Comparison of ENCODE assay signal across 7 mouse cellular contexts in the genomic region with DNA sequence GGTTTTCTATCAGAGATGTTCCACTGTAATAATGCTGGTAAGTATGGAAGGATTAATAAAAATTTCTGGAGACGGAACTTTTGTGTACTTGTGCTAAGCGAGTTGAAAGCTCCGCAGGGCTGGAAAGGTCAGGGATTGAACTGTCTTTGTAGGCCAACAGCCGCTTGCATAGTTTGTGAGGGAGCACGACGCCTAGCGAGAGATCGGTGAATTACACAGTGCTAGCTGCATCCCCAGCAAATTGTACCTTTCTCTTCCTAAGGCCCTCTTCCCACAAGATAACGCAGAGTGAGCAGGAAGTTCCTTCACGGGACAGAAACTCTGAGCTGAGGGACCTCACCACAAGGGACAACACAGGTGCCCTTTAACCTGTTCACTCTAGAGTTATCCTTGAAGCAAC. TPM values are rescaled to one million over a fixed set of nuclear protein-coding genes. Genes with fewer than 3 reads are reported as not detected.
DNase-seq lines count a peak whose midpoint lies in the region; ATAC-seq lines count a peak whose summit lies in the region.

No protein-coding gene starts in this region.

- H3K9me3 ChIP-seq in intestine, embryonic 15.5 days, result no peaks in the 10 kb centered on the region
- no peaks in the 10 kb centered on the region for H3K9me3 ChIP-seq in midbrain, embryonic 10.5 days (replicated peaks)

- H3K4me3 ChIP-seq in intestine, embryonic 15.5 days (replicated peaks), result peak overlapping the region; percentile 55
- peak overlapping the region; percentile 71 for H3K4me3 ChIP-seq in midbrain, embryonic 10.5 days

- WGBS in intestine, embryonic 15.5 days, result 2% methylated on average over 10 of the region's 10 CpGs
- WGBS in midbrain, embryonic 10.5 days, result 1% methylated on average over 10 of the region's 10 CpGs

- H3K4me1 ChIP-seq in intestine, embryonic 15.5 days (replicated peaks), result 0 out of 2 replicates have a peak, but pooled peaks cover 5% of the 10 kb centered on the region
- H3K4me1 ChIP-seq in midbrain, embryonic 10.5 days, result peaks cover 17% of the 10 kb centered on the region

- intact Hi-C loops in left cerebral cortex, postnatal 25 days (cut with DNase I), result loop anchor here (5.0 kb wide), 1 partner anchor 68 kb away; a partner anchor contains a TSS

- no peaks in the 10 kb centered on the region for H3K27me3 ChIP-seq in intestine, embryonic 15.5 days (replicated peaks)
- no peaks in the 10 kb centered on the region for H3K27me3 ChIP-seq in midbrain, embryonic 10.5 days (ENCODE audit: low read depth, poor library complexity, severe bottlenecking)

- H3K36me3 ChIP-seq in intestine, embryonic 15.5 days, result peaks cover 9% of the 10 kb centered on the region
- peaks cover 50% of the 10 kb centered on the region for H3K36me3 ChIP-seq in midbrain, embryonic 10.5 days

- peak overlapping the region; percentile 79; the same call in 1 of the 2 replicates for H3K27ac ChIP-seq in intestine, embryonic 15.5 days
- H3K27ac ChIP-seq in midbrain, embryonic 10.5 days (replicated peaks), result peak overlapping the region; percentile 90; the same call in 1 of the 2 replicates

- DNase-seq in adrenal gland, adult (ENCODE audit: inconsistent age in 2 of 2, low spot score in 1 of 2), result peak; percentile 88 to 96
- peak; percentile 90 for DNase-seq in embryo, embryonic 11 days
- peak; percentile 77 for DNase-seq in gastrocnemius, postnatal 25 days
- peak; percentile 86 to 89 for DNase-seq in left cerebral cortex, postnatal 25 days (ENCODE audit: low spot score in 2 of 2)
- peak; percentile 85 for DNase-seq in midbrain, embryonic 10.5 days (ENCODE audit: low spot score)
- DNase-seq in right cerebral cortex, postnatal 4 days, result peak; percentile 83

- peak overlapping the region; percentile 86 for H3K4me2 ChIP-seq in intestine, embryonic 15.5 days (replicated peaks)

- H3K9ac ChIP-seq in intestine, embryonic 15.5 days, result no peak overlapping the region; the same call in 1 of the 2 replicates

- ATAC-seq in intestine, embryonic 15.5 days, result peak; percentile 71

RNA-seq across cellular contexts. Expression of a gene that starts 0.9 kb away (rescaled TPM):
- total RNA-seq in gastrocnemius, postnatal 25 days (2021), result 10 to 100 TPM; 15.1 to 17.3 TPM
- 22.8 and 23.1 TPM in 2 replicates for polyA plus RNA-seq in intestine, embryonic 15.5 days (2015; fragmentation: Nextera tagmentation; extraction: Ambion mirVana)
- total RNA-seq in left cerebral cortex, postnatal 25 days (2021), result 10 to 100 TPM; 23.0 to 24.7 TPM
- 30.4 and 32.8 TPM in 2 replicates for polyA plus RNA-seq in midbrain, embryonic 10.5 days (2016; fragmentation: Nextera tagmentation; extraction: Ambion mirVana)

RNA-seq across cellular contexts. Expression of a gene that starts 0.9 kb away (rescaled TPM):
- total RNA-seq in gastrocnemius, postnatal 25 days (2021), result under 1 TPM; 0.43 TPM
- 1.4 and 1.5 TPM in 2 replicates for polyA plus RNA-seq in intestine, embryonic 15.5 days (2015; fragmentation: Nextera tagmentation; extraction: Ambion mirVana)
- total RNA-seq in left cerebral cortex, postnatal 25 days (2021), result 1 to 10 TPM; 2.1 to 2.9 TPM
- polyA plus RNA-seq in midbrain, embryonic 10.5 days (2016; fragmentation: Nextera tagmentation; extraction: Ambion mirVana), result 3.5 and 4.2 TPM in 2 replicates

RNA-seq across cellular contexts. Expression of a gene that starts 31.5 kb away (rescaled TPM):
- total RNA-seq in gastrocnemius, postnatal 25 days (2021), result 10 to 100 TPM; 14.1 to 19.0 TPM
- 33.3 and 37.2 TPM in 2 replicates for polyA plus RNA-seq in intestine, embryonic 15.5 days (2015; fragmentation: Nextera tagmentation; extraction: Ambion mirVana)
- 10 to 100 TPM; 64.3 to 65.9 TPM for total RNA-seq in left cerebral cortex, postnatal 25 days (2021)
- polyA plus RNA-seq in midbrain, embryonic 10.5 days (2016; fragmentation: Nextera tagmentation; extraction: Ambion mirVana), result 26.7 and 32.2 TPM in 2 replicates

Comparison
In these comparisons a context has a peak if more than half of its experiments do, and no peak if none do; other contexts are left out.
1. Peak in every context shown above with its lines: DNase-seq, ATAC-seq, H3K4me3 ChIP-seq and H3K27ac ChIP-seq.